Mouse (Mus musculus): ENCODE data around the gene Herc6. TPM values are rescaled to one million over a fixed set of nuclear protein-coding genes. Genes with fewer than 3 reads are reported as not detected.
"Not testable (repeated sequence)": the region's sequence is repeated elsewhere in the genome, so short reads cannot be mapped to it uniquely, and the experiment has no call there.

Herc6 gene
- polyA plus RNA-seq, 1 experiment from 2014 or later = 2.0 TPM

DNA sequence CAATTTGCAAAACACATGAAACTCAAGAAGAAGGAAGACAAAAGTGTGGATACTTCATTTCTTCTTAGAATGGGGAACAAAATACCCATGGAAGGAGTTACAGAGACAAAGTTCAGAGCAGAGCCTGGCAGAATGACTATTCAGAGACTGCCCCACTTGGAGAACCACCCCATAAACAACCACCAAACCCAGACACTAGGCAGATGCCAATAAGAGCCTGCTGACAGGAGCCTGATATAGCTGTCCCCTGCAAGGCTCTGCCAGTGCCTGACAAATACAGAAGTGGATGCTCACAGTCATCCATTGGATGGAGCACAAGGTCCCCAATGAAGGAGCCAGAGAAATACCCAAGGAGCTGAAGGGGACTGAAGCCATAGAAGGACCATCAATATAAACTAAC is 37.2 kb upstream of the Herc6 start:
- H3K9me3 ChIP-seq; H3K36me3 ChIP-seq; H3K4me1 ChIP-seq (replicated peaks); DNase-seq (ENCODE audit: low spot score); H3K27ac ChIP-seq; H3K4me3 ChIP-seq; H3K27me3 ChIP-seq (ENCODE audit: insufficient read depth, poor library complexity, severe bottlenecking): not testable (repeated sequence)

DNA sequence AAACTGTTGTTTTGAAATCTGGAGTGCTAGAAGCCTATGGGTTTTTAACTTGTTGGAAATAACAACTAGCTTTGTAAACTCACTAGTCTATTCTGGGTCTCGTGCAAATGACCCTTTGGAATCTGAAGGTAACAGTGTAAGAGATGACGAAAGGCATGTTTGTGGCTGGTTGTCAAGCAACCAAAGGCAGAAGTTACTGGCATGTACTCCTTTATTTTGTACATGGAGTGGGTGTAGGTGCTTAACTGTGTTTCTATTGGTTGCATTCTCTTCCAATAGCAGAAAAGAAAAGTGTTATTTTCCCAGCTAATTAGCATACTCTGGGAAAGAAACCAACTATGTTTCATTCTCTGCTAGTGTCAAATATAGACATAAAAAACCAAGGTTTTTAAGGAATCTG is 35.9 kb upstream of the Herc6 start:
- DNase-seq (ENCODE audit: low spot score) = no peak
- H3K27me3 ChIP-seq (ENCODE audit: insufficient read depth, poor library complexity, severe bottlenecking) = no peaks in the 10 kb centered on the region
- H3K9me3 ChIP-seq = no peaks in the 10 kb centered on the region
- H3K4me1 ChIP-seq (replicated peaks) = no peaks in the 10 kb centered on the region
- H3K36me3 ChIP-seq = no peaks in the 10 kb centered on the region
- no peak overlapping the region for H3K4me3 ChIP-seq
- WGBS = 75% methylated on average over 2 of the region's 2 CpGs
- no peak overlapping the region for H3K27ac ChIP-seq

DNA sequence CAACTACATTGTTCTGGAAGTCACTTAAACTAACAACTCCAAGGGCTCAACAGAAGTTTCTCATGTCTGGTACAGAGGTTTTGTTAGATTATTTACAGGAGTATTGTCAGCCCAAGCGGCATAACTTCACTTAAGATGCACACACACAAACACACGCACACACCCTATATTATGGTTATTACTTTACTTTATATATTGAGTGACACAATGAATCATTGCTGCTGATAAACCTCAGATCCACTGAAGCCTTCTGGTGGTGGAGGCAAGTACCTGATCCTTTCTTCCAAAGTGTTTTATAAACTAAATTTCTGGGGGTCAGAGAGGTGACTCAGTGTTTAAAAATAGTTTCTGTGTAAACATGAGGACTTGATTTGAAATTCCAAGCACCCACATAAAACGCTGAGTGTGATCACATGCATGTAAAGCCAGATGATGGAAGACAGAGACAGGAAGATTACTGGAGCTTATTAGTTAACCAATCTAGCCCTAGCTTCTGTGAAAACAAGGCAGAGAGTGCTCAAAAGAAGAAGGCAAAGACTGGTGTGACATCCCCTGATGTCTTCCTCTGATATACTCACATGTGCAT is 29.5 kb upstream of the Herc6 start:
- Histone ChIP-seq H3K9me3 (no peaks in the 10 kb centered on the region), H3K36me3 (no peaks in the 10 kb centered on the region), H3K27ac (no peak overlapping the region), H3K27me3 (ENCODE audit: insufficient read depth, poor library complexity, severe bottlenecking) (no peaks in the 10 kb centered on the region), H3K4me1 (replicated peaks) (no peaks in the 10 kb centered on the region), H3K4me3 (no peak overlapping the region)
- DNase-seq (ENCODE audit: low spot score) = no peak
- 83% methylated on average over 3 of the region's 3 CpGs for WGBS

DNA sequence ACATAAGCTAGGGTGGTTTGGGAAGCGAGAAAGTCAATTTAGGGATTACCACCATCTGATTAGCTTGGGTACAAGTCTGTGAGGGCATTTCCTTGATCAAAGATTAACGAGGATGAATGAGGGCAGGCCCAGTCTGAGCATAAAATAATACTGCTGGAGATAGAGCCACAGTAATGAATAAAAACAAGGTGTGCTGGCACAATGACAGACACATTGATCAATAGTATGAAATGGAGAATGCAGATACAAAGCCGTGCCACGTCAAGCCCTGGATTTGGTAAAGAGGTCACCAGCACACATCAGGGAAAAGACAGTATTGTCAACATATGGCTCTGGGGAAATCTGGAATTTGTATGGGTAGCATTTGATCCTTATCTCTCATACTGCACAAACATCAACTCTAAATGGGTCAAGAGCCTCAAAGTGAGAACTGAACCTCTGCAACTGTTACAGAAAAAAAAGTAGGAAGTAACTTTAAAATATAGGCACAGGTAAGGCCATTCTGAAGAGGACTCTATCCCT is 22.9 kb upstream of the Herc6 start:
- Histone ChIP-seq H3K27me3 (ENCODE audit: insufficient read depth, poor library complexity, severe bottlenecking) (no peaks in the 10 kb centered on the region), H3K4me3 (no peak overlapping the region), H3K36me3 (no peaks in the 10 kb centered on the region), H3K4me1 (replicated peaks) (no peaks in the 10 kb centered on the region), H3K27ac (no peak overlapping the region), H3K9me3 (no peaks in the 10 kb centered on the region)
- 71% methylated on average over 4 of the region's 4 CpGs for WGBS
- no peak for DNase-seq (ENCODE audit: low spot score)

DNA sequence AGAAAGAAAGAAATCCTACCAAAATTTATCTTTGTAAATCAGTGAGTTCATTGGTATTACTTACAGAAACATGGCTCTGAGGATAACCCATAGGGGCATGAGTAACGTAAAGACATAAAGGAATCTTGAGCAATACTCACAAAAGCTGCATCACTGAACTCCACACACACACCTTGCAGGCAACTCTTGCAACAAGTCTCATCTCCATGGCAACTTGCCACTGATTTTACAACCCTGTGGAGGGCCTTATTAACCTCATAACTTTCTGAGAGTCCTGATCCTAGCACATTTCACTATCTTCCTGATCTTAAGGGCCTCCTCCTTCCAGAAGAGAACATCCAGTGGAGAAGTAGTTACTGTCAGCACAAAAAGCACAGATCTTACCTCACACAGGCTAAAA is 17.3 kb upstream of the Herc6 start:
- Histone ChIP-seq H3K9me3 (no peaks in the 10 kb centered on the region), H3K27me3 (ENCODE audit: insufficient read depth, poor library complexity, severe bottlenecking) (no peaks in the 10 kb centered on the region), H3K4me1 (replicated peaks) (no peaks in the 10 kb centered on the region), H3K36me3 (no peaks in the 10 kb centered on the region), H3K4me3 (no peak overlapping the region), H3K27ac (no peak overlapping the region)
- no peak for DNase-seq (ENCODE audit: low spot score)
- 89% methylated on average over 1 of the region's 1 CpGs for WGBS

DNA sequence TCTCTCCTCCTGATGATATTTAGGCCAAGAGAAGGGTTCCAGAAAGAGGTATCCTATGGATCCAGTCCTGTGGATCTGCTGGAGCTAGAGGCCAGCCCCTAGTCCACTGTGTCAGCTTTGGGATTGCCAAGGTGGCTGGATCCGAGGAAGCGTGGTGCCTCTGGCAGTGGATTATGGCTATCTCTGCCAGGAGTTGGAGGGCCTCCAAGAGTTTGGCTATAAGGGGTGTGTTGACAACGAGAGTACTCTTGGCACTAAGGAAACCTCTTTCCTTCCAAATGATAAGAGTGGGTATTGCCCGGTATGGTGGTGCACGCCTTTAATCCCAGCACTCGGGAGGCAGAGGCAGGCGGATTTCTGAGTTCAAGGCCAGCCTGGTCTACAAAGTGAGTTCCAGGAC is 15.3 kb upstream of the Herc6 start:
- Histone ChIP-seq H3K4me1 (replicated peaks) (no peaks in the 10 kb centered on the region), H3K27ac (no peak overlapping the region), H3K27me3 (ENCODE audit: insufficient read depth, poor library complexity, severe bottlenecking) (no peaks in the 10 kb centered on the region), H3K4me3 (no peak overlapping the region), H3K36me3 (no peaks in the 10 kb centered on the region), H3K9me3 (no peaks in the 10 kb centered on the region)
- 93% methylated on average over 7 of the region's 7 CpGs for WGBS
- no peak for DNase-seq (ENCODE audit: low spot score)

DNA sequence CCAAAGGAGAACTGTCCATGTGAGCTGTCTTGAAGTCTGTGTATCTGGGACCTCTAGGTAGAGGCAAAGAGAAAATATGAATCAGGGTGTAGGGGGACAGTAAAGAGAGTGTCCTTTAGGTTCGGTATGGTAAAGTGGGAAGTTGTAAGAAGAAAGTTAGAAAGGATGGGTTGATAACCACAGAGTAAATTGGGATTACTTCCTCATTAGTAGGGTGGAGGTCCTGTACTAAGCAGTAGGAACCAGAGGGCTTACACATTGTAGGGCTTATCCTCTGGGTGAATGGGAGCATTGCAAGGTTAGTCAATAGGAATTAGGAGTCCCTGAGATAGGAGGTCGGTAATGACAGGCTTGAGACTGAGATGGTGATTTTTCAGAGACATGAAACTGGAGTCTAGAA is 13.2 kb upstream of the Herc6 start:
- Histone ChIP-seq H3K9me3 (no peaks in the 10 kb centered on the region), H3K27me3 (ENCODE audit: insufficient read depth, poor library complexity, severe bottlenecking) (no peaks in the 10 kb centered on the region), H3K27ac (no peak overlapping the region), H3K4me1 (replicated peaks) (no peaks in the 10 kb centered on the region), H3K4me3 (no peak overlapping the region), H3K36me3 (no peaks in the 10 kb centered on the region)
- WGBS = 92% methylated on average over 2 of the region's 2 CpGs
- no peak for DNase-seq (ENCODE audit: low spot score)

DNA sequence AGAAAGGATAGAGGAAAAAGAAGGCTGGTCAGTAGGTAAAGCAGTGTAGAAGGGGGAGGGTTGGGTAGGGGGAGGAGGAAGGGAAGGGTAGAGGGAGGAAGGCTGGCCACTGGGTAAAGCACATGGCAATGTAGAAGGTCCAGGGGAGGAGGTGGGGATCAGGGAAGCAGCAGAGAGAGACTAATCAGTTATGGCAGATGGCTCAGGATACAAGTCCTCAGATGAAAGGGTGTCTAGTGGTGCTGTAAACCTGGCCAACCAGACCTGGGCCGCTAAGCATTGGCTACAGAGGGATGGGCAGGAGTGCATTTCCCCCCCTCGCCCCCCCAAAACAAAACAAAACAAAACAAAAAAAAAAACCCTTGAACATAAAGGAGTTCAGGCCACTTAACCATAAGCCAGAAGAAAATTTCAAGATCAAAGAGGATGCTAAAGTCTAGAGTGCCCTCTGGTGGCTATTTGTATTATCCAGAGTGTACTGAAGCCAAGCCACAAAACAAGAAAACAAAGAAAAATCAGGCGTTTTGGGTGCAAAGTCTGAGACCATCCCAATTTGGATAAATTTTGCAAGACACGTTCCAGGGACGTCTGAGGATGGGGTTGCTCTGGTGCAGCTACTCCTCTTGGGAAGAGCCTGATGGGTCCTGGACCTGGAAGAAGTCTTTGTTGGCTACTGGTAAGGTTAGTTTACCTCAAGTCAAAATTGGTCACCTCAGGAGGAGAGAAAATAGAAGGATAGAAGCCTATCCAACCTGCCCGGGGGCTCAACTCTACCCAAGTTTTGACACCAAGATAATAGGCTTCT is 10.4 kb upstream of the Herc6 start:
- peak; percentile 23 for DNase-seq (ENCODE audit: low spot score)
- 16% methylated on average over 6 of the region's 6 CpGs for WGBS
- Histone ChIP-seq H3K27me3 (ENCODE audit: insufficient read depth, poor library complexity, severe bottlenecking) (no peaks in the 10 kb centered on the region), H3K4me1 (replicated peaks) (no peaks in the 10 kb centered on the region), H3K4me3 (no peak overlapping the region), H3K9me3 (no peaks in the 10 kb centered on the region), H3K27ac (no peak overlapping the region), H3K36me3 (no peaks in the 10 kb centered on the region)

DNA sequence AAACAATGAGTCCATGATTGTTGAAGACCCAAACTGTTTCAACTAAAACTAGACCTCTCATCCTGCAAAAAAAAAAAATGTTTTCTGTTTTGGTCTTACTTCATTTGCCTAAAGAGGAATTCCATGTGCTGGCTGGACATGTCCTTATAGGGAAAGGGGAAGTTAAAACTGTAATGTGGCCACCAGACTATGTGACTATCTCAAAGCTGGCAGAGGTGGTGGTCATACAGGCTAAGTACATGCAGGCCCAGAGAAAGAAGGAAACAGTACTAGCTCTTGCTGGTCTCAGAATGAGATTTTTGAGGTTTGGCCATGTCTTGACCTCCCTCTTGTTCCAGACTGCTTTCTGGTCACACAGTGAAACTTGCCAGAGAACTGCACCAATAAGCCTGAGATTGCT is 9.2 kb upstream of the Herc6 start:
- no peaks in the 10 kb centered on the region for H3K27me3 ChIP-seq (ENCODE audit: insufficient read depth, poor library complexity, severe bottlenecking)
- no peak for DNase-seq (ENCODE audit: low spot score)
- no peak overlapping the region for H3K27ac ChIP-seq
- H3K4me1 ChIP-seq (replicated peaks) = no peaks in the 10 kb centered on the region
- no peaks in the 10 kb centered on the region for H3K36me3 ChIP-seq
- no peaks in the 10 kb centered on the region for H3K9me3 ChIP-seq
- no peak overlapping the region for H3K4me3 ChIP-seq

DNA sequence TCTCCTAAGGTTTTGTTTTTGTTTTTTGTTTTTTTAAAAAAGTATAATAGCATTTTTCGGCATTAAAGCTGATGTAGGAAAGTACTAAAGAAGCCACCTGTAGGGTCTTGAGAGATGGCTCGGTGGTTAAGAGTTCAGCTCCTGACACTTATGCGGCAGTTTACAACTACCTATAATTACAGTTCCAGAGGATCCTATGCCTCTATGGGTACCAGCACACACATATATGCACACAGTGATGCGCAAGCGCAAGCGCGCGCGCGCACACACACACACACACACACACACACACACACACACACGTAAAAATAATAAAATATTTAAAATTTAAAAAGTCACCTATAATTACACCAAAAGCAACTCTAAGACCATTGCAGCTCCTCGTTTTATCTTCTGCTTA is 795 bp downstream of the Herc6 start:
- Histone ChIP-seq H3K9me3 (no peaks in the 10 kb centered on the region), H3K27ac (no peak overlapping the region), H3K27me3 (ENCODE audit: insufficient read depth, poor library complexity, severe bottlenecking) (no peaks in the 10 kb centered on the region), H3K4me1 (replicated peaks) (peaks cover 9% of the 10 kb centered on the region), H3K36me3 (no peaks in the 10 kb centered on the region), H3K4me3 (peak overlapping the region; percentile 59)
- DNase-seq (ENCODE audit: low spot score) = no peak
- whole genome bisulfite sequencing = 86% methylated on average over 12 of the region's 12 CpGs

DNA sequence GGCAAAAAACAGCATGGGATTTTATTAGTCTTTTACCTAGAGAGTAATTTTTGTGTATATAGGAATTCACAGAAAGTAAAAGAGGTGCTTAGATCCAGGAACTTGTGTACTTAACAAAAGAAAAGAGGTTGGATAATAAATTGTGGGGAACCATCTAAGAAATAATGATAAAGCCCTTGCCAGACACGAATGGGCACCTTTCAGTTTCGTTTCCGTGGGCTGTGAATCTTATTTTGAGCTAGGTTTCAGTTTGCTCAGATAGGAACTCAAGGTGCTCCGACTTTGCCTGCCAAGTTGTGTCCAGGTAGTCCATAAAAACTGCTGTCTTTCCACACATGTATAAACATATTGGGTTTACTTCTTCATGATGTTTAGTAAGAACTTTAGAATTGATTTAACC is 1.6 kb downstream of the Herc6 start:
- 88% methylated on average over 4 of the region's 4 CpGs for WGBS
- H3K4me3 ChIP-seq = no peak overlapping the region

DNA sequence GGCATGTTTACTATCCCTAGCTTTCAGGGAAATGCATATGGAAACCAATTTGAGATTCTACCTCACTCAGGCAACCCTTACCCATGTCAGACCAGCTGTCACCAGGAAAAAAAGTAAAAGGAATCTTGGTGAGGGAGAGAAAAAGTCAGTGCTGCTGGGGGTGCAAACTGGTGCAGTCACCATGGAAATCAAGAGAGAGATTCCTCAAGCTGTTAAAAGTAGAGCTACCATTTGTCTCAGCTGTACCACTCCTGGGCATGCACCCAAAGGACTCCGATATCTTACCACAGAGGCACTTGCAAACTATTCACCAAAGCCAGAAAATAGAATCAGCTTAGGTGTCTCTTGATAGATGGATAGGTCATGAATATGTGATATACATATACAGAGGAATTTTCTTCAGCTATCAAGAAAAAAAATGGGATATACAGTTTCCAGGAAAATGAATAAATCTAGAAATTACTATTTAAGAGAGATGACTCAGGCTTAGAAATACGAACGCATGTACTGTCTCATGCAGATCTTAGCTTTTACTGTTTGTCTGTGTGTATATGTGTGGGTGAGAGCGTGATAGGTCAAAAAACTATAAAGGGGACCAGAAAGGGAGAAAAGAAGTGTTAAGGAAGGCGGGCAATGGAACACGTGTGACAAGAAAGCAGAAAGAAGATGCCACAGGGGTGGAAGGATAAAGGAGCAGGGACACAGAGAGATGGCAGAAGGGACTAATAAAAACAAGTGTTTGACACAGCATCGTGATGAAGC is 24.9 kb downstream of the Herc6 start:
- no peaks in the 10 kb centered on the region for H3K36me3 ChIP-seq
- no peak overlapping the region for H3K4me3 ChIP-seq
- no peak for DNase-seq (ENCODE audit: low spot score)
- WGBS = 93% methylated on average over 7 of the region's 7 CpGs
- no peak overlapping the region for H3K27ac ChIP-seq
- no peaks in the 10 kb centered on the region for H3K27me3 ChIP-seq (ENCODE audit: insufficient read depth, poor library complexity, severe bottlenecking)
- no peaks in the 10 kb centered on the region for H3K9me3 ChIP-seq
- H3K4me1 ChIP-seq (replicated peaks) = no peaks in the 10 kb centered on the region

More for the DNA sequence above, 1.6 kb downstream of the Herc6 start:
- Histone ChIP-seq H3K9me3 (no peaks in the 10 kb centered on the region), H3K4me1 (replicated peaks) (peaks cover 9% of the 10 kb centered on the region), H3K27ac (no peak overlapping the region), H3K36me3 (no peaks in the 10 kb centered on the region), H3K27me3 (ENCODE audit: insufficient read depth, poor library complexity, severe bottlenecking) (no peaks in the 10 kb centered on the region)
- DNase-seq (ENCODE audit: low spot score) = no peak

DNA sequence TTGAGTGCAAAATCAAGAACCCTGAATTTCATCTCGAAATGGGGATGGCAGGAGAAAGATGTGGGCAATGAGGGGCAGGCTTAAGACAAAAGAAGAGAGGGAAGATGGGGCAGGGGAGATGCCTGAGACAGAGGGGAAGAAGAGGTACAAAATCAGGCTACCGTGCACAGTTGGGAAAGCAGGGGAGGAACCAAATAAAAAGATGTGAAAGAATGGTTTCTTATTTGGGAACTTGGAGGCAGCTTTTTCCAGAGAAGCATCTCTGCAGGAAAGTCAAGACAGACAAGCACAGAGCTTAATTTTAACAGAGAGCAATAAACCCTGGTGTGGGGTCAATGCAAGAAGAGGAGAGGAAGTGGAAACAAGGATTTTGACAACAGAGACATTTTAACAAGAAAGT is 27.2 kb downstream of the Herc6 start:
- H3K27ac ChIP-seq = no peak overlapping the region
- H3K36me3 ChIP-seq = no peaks in the 10 kb centered on the region
- no peak overlapping the region for H3K4me3 ChIP-seq
- 84% methylated on average over 2 of the region's 2 CpGs for WGBS
- H3K27me3 ChIP-seq (ENCODE audit: insufficient read depth, poor library complexity, severe bottlenecking) = no peaks in the 10 kb centered on the region
- H3K4me1 ChIP-seq (replicated peaks) = no peaks in the 10 kb centered on the region
- no peaks in the 10 kb centered on the region for H3K9me3 ChIP-seq
- no peak for DNase-seq (ENCODE audit: low spot score)
